In the genomic region with DNA sequence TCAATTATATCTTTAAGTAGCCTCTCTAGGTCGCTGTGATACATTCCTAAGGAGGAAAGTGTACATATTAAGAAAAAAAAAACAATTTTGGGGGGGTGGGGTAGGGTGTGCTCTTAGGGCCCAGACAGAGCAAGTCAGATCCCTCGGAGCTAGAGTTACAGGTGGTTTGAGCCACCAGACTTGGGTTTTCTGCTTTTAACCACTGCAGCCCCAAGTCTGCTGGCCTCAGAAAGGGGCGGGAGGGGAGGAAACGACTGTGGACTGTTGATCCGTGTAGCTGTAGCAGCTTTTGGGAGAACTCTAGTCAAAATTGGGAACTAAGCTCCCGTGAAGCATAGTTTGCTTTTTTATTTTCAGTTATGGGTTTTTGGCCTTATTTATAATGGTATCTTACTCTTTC, we compare ENCODE assay signal across 9 mouse cellular contexts. TPM values are rescaled to one million over a fixed set of nuclear protein-coding genes. Genes with fewer than 3 reads are reported as not detected.
DNase-seq lines count a peak whose midpoint lies in the region; ATAC-seq and TF ChIP-seq lines count a peak whose summit lies in the region.
"Had no signal": no experiment of that assay in that cellular context is flagged by ENCODE, and none has a peak within 500 bp of the region (broad histone marks: within the 10 kb centered on the region; RNA-seq: fewer than 3 reads in every experiment).

No protein-coding gene starts in this region.

- peak overlapping the region; percentile 62; the same call in 1 of the 2 replicates for H3K4me2 ChIP-seq in forebrain, embryonic 11.5 days (ENCODE audit: low read depth, low read length, severe bottlenecking)
- H3K4me2 ChIP-seq in limb, embryonic 13.5 days (replicated peaks), result peak overlapping the region; percentile 72

- no peak overlapping the region for H3K27ac ChIP-seq in layer of hippocampus, adult 2 months
- H3K27ac ChIP-seq in forebrain, embryonic 11.5 days (ENCODE audit: low read depth, low read length), result no peak overlapping the region
- H3K27ac ChIP-seq in limb, embryonic 13.5 days, result no peak overlapping the region

- H3K9ac ChIP-seq in forebrain, embryonic 11.5 days (ENCODE audit: low read length), result no peak overlapping the region; the same call in 1 of the 2 replicates
- peak overlapping the region; percentile 94 for H3K9ac ChIP-seq in limb, embryonic 13.5 days

- peak overlapping the region; percentile 100 for H3K4me3 ChIP-seq in layer of hippocampus, adult 2 months
- H3K4me3 ChIP-seq in forebrain, embryonic 11.5 days (ENCODE audit: low read depth, low read length), result peak overlapping the region; percentile 93
- peak overlapping the region; percentile 90 for H3K4me3 ChIP-seq in limb, embryonic 13.5 days

- no peak for DNase-seq in layer of hippocampus, adult 2 months (ENCODE audit: low spot score in 2 of 2)
- no peak for DNase-seq in layer of hippocampus, adult 11-12 months (ENCODE audit: low spot score)
- DNase-seq in forebrain, embryonic 11.5 days (ENCODE audit: low spot score), result no peak
- peak; percentile 11 for DNase-seq in splenic B cell, adult 2 months (ENCODE audit: low read depth, low spot score)
- no peak for DNase-seq in gastrocnemius, postnatal 25 days
- no peak for DNase-seq in spleen, adult 12 weeks (ENCODE audit: low spot score)
- DNase-seq: layer of hippocampus, adult 9-11 months had no signal

- TF ChIP-seq CTCF in layer of hippocampus, adult 2 months (conservative IDR thresholded peaks at IDR 0.05), result no peak

- 59% methylated on average over 6 of the region's 6 CpGs for whole genome bisulfite sequencing in forebrain, embryonic 11.5 days
- 36% methylated on average over 6 of the region's 6 CpGs for WGBS in limb, embryonic 13.5 days

- no peaks in the 10 kb centered on the region for H3K27me3 ChIP-seq in forebrain, embryonic 11.5 days (ENCODE audit: control insufficient read depth, insufficient read depth, low read length)
- H3K27me3 ChIP-seq in limb, embryonic 13.5 days, result no peaks in the 10 kb centered on the region
- H3K27me3 ChIP-seq in splenic B cell, adult 2 months (ENCODE audit: control insufficient read depth, insufficient read depth, low read length, poor library complexity, severe bottlenecking), result no peaks in the 10 kb centered on the region

- ATAC-seq in forebrain, embryonic 11.5 days (replicated peaks; ENCODE audit: low FRiP score), result no peak
- ATAC-seq in limb, embryonic 13.5 days (ENCODE audit: low FRiP score, low read depth), result no peak
- no peak for ATAC-seq in CD4-positive, CD25-positive, alpha-beta regulatory T cell, adult 4 months

- H3K9me3 ChIP-seq in forebrain, embryonic 11.5 days (ENCODE audit: control insufficient read depth, low read length), result no peaks in the 10 kb centered on the region
- H3K9me3 ChIP-seq in limb, embryonic 13.5 days, result no peaks in the 10 kb centered on the region

- H3K4me1 ChIP-seq in forebrain, embryonic 11.5 days (replicated peaks; ENCODE audit: control insufficient read depth, insufficient read depth, low read length), result peaks cover 3% of the 10 kb centered on the region; the same call in 1 of the 2 replicates
- peaks cover 15% of the 10 kb centered on the region for H3K4me1 ChIP-seq in limb, embryonic 13.5 days

- H3K36me3 ChIP-seq in forebrain, embryonic 11.5 days (ENCODE audit: control insufficient read depth, insufficient read depth, low read length), result no peaks in the 10 kb centered on the region; the same call in 1 of the 2 replicates
- H3K36me3 ChIP-seq in limb, embryonic 13.5 days, result peaks cover 24% of the 10 kb centered on the region
- H3K36me3 ChIP-seq in splenic B cell, adult 2 months (ENCODE audit: control insufficient read depth, insufficient read depth, low read length, poor library complexity, severe bottlenecking), result no peaks in the 10 kb centered on the region

RNA-seq across cellular contexts. Expression of a gene that starts 1.5 kb away (rescaled TPM):
- 10 to 100 TPM; 67.8 to 68.2 TPM for total RNA-seq in layer of hippocampus, adult 2 months (2021)
- 63.1 and 73.7 TPM in 2 replicates for polyA plus RNA-seq in forebrain, embryonic 11.5 days (2014; fragmentation: Nextera tagmentation; extraction: Ambion mirVana)
- polyA plus RNA-seq in limb, embryonic 13.5 days (2015; fragmentation: Nextera tagmentation; extraction: Ambion mirVana), result 55.8 and 57.0 TPM in 2 replicates
- polyA plus RNA-seq in CD4-positive, CD25-positive, alpha-beta regulatory T cell, adult 4 months (2017; shearing (Covaris generic)), result 10 to 100 TPM; 25.1 to 28.2 TPM
- total RNA-seq in gastrocnemius, postnatal 25 days (2021), result 10 to 100 TPM; 37.8 to 40.5 TPM

RNA-seq across cellular contexts. Expression of a gene that starts 26.7 kb away (rescaled TPM):
- total RNA-seq in layer of hippocampus, adult 2 months (2021), result 1 to 10 TPM; 4.1 to 4.9 TPM
- 3.0 and 3.3 TPM in 2 replicates for polyA plus RNA-seq in forebrain, embryonic 11.5 days (2014; fragmentation: Nextera tagmentation; extraction: Ambion mirVana)
- polyA plus RNA-seq in limb, embryonic 13.5 days (2015; fragmentation: Nextera tagmentation; extraction: Ambion mirVana), result 7.5 and 7.6 TPM in 2 replicates
- polyA plus RNA-seq in CD4-positive, CD25-positive, alpha-beta regulatory T cell, adult 4 months (2017; shearing (Covaris generic)), result 10 to 100 TPM in 1 of 2 experiments, 1 to 10 TPM in 1; 8.4 to 11.3 TPM
- total RNA-seq in gastrocnemius, postnatal 25 days (2021), result 1 to 10 TPM; 1.7 to 3.5 TPM

RNA-seq across cellular contexts. Expression of a gene that starts 56.4 kb away (rescaled TPM):
- 1 to 10 TPM; 6.1 to 8.2 TPM for total RNA-seq in layer of hippocampus, adult 2 months (2021)
- 0.24 and 0.68 TPM in 2 replicates for polyA plus RNA-seq in forebrain, embryonic 11.5 days (2014; fragmentation: Nextera tagmentation; extraction: Ambion mirVana)
- 1.3 and 1.6 TPM in 2 replicates for polyA plus RNA-seq in limb, embryonic 13.5 days (2015; fragmentation: Nextera tagmentation; extraction: Ambion mirVana)
- polyA plus RNA-seq in CD4-positive, CD25-positive, alpha-beta regulatory T cell, adult 4 months (2017; shearing (Covaris generic)), result under 1 TPM in 1 of 2 experiments, not detected in 1; 0.17 TPM
- 1 to 10 TPM; 5.0 to 6.0 TPM for total RNA-seq in gastrocnemius, postnatal 25 days (2021)
